Mouse (Mus musculus) liver, embryonic 14.5 days (tissue): ENCODE results near the gene Rtl8a. TPM values are rescaled to one million over a fixed set of nuclear protein-coding genes. Genes with fewer than 3 reads are reported as not detected.
A peak's percentile ranks its signal among the peaks of the same experiment; 100 is the strongest.
"Not testable (repeated sequence)": the region's sequence is repeated elsewhere in the genome, so short reads cannot be mapped to it uniquely, and the experiment has no call there.

Experiments
- ATAC-seq: fragments of 200-750 bp; cut with Nextera tagmentation; 2 replicates; pipeline ENCODE4 v1.8.0; 2017; ENCODE audit warnings: moderate number of reproducible peaks, mild to moderate bottlenecking, moderate library complexity; ENCODE audit not compliant: insufficient read depth
- DNase-seq, 3 experiments: peaks; one replicate each; pipeline ENCODE4 v3.0.0-alpha.2; 2012 to 2013; ENCODE audit warnings: low read depth in 3 of 3, low spot score in 3 of 3
- H3K27ac ChIP-seq: fragments of 300-500 bp; sonication (generic); 2 replicates; pipeline ENCODE4 v1.5.1; 2014; ENCODE audit warnings: moderate library complexity, mild to moderate bottlenecking, control low read depth, inconsistent platforms
- H3K27me3 ChIP-seq: fragments of 300-500 bp; sonication (generic); 2 replicates; pipeline ENCODE4 v1.6.1; 2014; ENCODE audit warnings: mild to moderate bottlenecking, low read length, moderate library complexity; ENCODE audit not compliant: control insufficient read depth, insufficient read depth
- H3K36me3 ChIP-seq: fragments of 300-500 bp; sonication (generic); replicated peaks from 2 replicates; pipeline ENCODE4 v1.6.1; 2014; ENCODE audit warnings: low read depth; ENCODE audit not compliant: control insufficient read depth, insufficient read depth
- H3K4me1 ChIP-seq, 2 experiments: fragments of 200-500 bp in 1 of 2; fragments of 300-500 bp in 1 of 2; sonication (generic) in 1 of 2; replicated peaks; 2 replicates each; pipeline ENCODE4 v1.6.1; 2012 to 2014; ENCODE audit warnings: antibody characterized with exemption in 1 of 2, inconsistent platforms in 1 of 2, low read length in 1 of 2; ENCODE audit not compliant: control insufficient read depth in 2 of 2, insufficient read depth in 2 of 2
- H3K4me2 ChIP-seq: fragments of 300-500 bp; sonication (generic); 2 replicates; pipeline ENCODE4 v1.6.1; 2014; ENCODE audit warnings: low read depth, mild to moderate bottlenecking, control low read depth, moderate library complexity
- H3K4me3 ChIP-seq, 2 experiments: fragments of 200-500 bp in 1 of 2; fragments of 300-500 bp in 1 of 2; sonication (generic) in 1 of 2; 2 replicates each; pipeline ENCODE4 v1.5.1; 2012 to 2014; ENCODE audit warnings: low read depth in 2 of 2, low read length in 2 of 2, mild to moderate bottlenecking in 2 of 2, control low read depth in 1 of 2, inconsistent platforms in 1 of 2, moderate library complexity in 1 of 2; ENCODE audit not compliant: insufficient read depth in 1 of 2
- H3K9ac ChIP-seq: fragments of 300-500 bp; sonication (generic); replicated peaks from 2 replicates; pipeline ENCODE4 v1.6.1; 2014; ENCODE audit warnings: mild to moderate bottlenecking, control low read depth, moderate library complexity
- H3K9me3 ChIP-seq: fragments of 300-500 bp; sonication (generic); 2 replicates; pipeline ENCODE4 v1.6.1; 2016; ENCODE audit warnings: low read length, mixed read lengths; ENCODE audit not compliant: control insufficient read depth
- CTCF ChIP-seq: IDR thresholded peaks from 2 replicates; pipeline ENCODE4 v1.5.1; 2016; ENCODE audit warnings: antibody characterized with exemption, low read depth, control low read depth
- WGBS: fragments of 180-500 bp; shearing (Covaris S2); extraction: QIAGEN DNeasy Blood & Tissue Kit; methylation state at CpG from one replicate; pipeline ENCODE4 v1.1.7; 2014; ENCODE audit not compliant: insufficient replicate concordance; 5-methylcytosine and 5-hydroxymethylcytosine counted together
- polyA plus RNA-seq, 2 experiments: library from polyadenylated mRNA; depleted of rRNA in 1 of 2; stranded (reverse) in 1 of 2; unstranded in 1 of 2; fragments of >200 nt; fragmentation: Nextera tagmentation in 1 of 2; extraction: Ambion mirVana in 1 of 2; gene quantifications; 2 replicates each; pipeline versions ENCODE4 v1.2.1 to v1.2.3; 2012 to 2014

Rtl8a gene
- polyA plus RNA-seq, 2 experiments: 3.5 to 5.9 TPM

DNA sequence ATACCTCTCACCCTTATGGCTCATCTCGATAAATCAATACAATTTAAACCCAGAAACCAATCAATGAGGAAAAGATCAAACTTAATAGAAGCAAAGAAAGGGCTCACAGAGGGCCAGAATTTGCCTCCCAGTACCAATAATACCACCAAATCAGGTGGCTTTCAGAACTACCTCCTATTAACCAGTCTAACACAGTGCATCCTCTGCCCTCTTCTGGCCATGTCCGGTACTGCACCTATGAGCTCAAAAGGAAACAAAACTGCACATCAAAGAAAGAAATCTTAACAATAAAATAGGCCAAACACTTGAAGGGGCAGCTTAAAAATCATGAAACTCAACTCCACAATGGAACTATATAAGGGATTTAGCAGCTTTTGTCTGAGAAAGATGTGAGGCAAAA is 33.5 kb upstream of the Rtl8a start:
- not testable (repeated sequence) for ATAC-seq, H3K4me2 ChIP-seq, H3K9ac ChIP-seq, DNase-seq, H3K27ac ChIP-seq, H3K9me3 ChIP-seq, H3K36me3 ChIP-seq, H3K4me1 ChIP-seq, H3K4me3 ChIP-seq, H3K27me3 ChIP-seq
- 0% methylated on average over 1 of the region's 2 CpGs for WGBS
- TF ChIP-seq CTCF: peak; percentile 55

DNA sequence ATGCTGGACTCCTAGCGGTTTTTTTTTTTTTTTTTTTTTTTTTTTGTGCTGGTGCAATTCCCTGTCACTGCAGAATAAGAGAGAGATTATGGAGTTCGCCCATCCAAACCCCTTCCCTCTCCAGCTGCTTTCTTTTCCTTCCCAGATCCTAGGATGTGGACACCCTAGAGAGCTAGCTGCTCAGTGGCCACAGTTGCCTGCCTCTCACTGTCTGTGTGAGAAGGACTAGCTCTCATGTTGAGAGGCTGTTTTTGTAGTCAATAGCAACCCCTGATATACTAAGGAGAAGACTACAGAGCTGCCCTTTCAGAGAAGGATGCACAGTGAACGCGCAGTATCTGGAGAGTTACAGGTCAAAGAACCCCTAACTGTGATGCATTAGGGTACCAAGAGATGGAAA is 27.2 kb upstream of the Rtl8a start:
- Histone ChIP-seq H3K4me3 (peak overlapping the region; percentile 30 to 32; a peak in 2 of 4 replicates), H3K4me2 (peak overlapping the region; percentile 38)
- H3K9me3 ChIP-seq, H3K9ac ChIP-seq, H3K27ac ChIP-seq, ATAC-seq, H3K4me1 ChIP-seq, H3K27me3 ChIP-seq, H3K36me3 ChIP-seq, DNase-seq: not testable (repeated sequence)
- 26% methylated on average over 4 of the region's 4 CpGs for WGBS

DNA sequence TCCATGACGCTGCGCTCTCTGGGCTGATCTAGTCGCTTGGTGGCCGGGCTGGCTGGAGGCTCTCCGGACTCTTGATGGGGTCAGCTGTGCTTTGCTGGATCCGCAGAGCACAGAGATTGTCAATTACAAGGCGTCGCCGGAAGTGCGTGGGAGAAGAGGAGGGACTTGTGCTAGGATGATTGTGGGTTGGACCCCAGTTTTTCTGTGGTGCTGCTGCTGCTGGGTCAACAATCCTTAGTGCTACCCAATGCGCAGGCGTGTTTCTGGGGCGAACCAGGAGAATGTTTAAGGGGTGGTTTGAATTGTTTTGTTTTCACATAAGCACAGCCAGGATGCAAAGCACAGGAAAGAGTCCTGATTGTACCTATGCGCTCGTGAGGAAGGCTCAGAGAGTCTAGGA is 26.8 kb upstream of the Rtl8a start, which contains the start of gene Rtl8b:
Gene Rtl8b (minus strand): TSS at position 115 of the 400 bp plus-strand sequence.
- TF ChIP-seq CTCF: no peak
- Histone ChIP-seq H3K4me1 (no peaks in the 10 kb centered on the region), H3K9me3 (no peaks in the 10 kb centered on the region), H3K27ac (no peak within 1 kb of the TSS), H3K27me3 (no peaks in the 10 kb centered on the region), H3K4me2 (peak within 1 kb of the TSS; percentile 38), H3K4me3 (peak within 1 kb of the TSS; percentile 30 to 32; a peak in 2 of 4 replicates), H3K36me3 (no peaks in the 10 kb centered on the region), H3K9ac (no peak within 1 kb of the TSS)
- WGBS: 16% methylated on average over 11 of the region's 15 CpGs
- DNase-seq (peak; percentile 26 to 35 (median 30)), ATAC-seq (peak; percentile 65)

DNA sequence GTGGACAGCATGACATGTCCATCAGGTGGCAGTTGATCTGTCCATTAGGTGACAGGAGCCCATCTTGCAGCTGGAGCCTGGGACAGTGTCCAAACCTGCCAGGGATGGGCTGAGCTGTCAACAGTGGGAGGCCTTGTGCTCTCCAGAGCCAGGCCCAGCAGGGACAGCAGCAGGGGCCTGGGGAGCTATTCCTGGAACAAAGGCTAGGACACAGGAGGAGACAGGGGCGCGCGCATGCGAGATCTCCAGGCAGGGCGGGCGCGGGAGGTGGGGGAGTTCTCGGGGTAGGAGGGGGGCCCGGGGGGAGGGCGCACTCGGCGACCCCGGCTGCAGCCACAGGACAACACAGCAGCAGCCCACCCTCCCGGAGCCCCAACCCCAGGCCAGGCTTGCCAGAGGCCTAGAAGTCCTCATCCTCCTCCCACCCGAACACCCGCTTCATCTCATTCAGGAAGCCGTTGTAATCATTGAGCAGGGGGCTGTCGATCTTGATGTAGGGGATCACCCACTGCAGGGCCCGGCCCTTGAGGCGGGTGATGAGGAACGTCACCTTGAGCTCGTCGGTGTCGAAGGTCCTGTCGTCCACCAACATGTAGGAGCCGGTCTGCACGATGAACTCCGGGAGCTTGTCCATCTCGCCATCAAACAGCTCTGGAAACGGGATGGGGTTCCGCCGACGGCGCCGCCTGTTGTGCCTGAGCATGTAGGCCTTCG is 26.2 kb upstream of the Rtl8a start:
- not testable (repeated sequence) for H3K4me2 ChIP-seq, H3K4me1 ChIP-seq, H3K27me3 ChIP-seq, H3K9ac ChIP-seq, DNase-seq, H3K9me3 ChIP-seq, H3K36me3 ChIP-seq, H3K27ac ChIP-seq, ATAC-seq
- WGBS: no CpG with 5 or more reads among the region's 36 CpGs
- 0 out of 4 replicates have a peak overlapping the region, but pooled peaks of 1 of the 2 experiments have one; percentile 32 for H3K4me3 ChIP-seq

DNA sequence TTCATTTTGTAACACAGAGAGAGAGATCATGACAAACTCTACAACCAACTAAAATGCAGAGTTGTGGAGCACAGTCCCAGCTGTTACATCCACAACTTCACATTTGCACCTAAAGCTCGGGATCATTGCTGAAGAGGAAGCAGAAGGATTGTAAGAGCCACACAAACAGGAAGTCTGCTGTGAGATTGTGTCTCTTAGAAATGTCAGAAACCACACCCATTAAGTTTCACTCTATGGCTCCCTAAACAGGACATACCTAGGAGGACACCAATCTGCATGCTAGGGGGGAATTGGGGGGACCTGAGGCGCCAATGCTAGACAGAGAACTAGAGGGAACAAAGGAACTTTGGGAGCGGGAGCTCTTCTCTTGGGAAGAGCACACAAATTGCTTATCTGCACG is 9.4 kb upstream of the Rtl8a start:
- not testable (repeated sequence) for ATAC-seq, H3K4me2 ChIP-seq, H3K27ac ChIP-seq, H3K27me3 ChIP-seq, DNase-seq, H3K4me1 ChIP-seq, H3K36me3 ChIP-seq, H3K4me3 ChIP-seq, H3K9me3 ChIP-seq, H3K9ac ChIP-seq
- 28% methylated on average over 4 of the region's 4 CpGs for WGBS
